Mouse (Mus musculus) embryonic fibroblast, embryonic 13.5 days (primary cell): ENCODE data around the gene Lpcat3.

ENCODE experiments used
- CTCF ChIP-seq: IDR thresholded peaks from 2 replicates; pipeline ENCODE4 v1.5.1; 2011; ENCODE audit warnings: mild to moderate bottlenecking, control low read depth, low read length, moderate library complexity, borderline replicate concordance; ENCODE audit not compliant: insufficient read depth
- POLR2A ChIP-seq: IDR thresholded peaks from 2 replicates; pipeline ENCODE4 v1.6.1; 2011; ENCODE audit warnings: low read depth, mild to moderate bottlenecking, control low read depth, low read length, moderate library complexity

GRCm38 (mm10) chr6:124665011-124665410 lies 2.2 kb downstream of the Lpcat3 start:
- no peak for TF ChIP-seq CTCF
- TF ChIP-seq POLR2A, result no peak
